Mouse (Mus musculus) heart, adult 2 months (tissue): ENCODE data around the gene Grik3.

ENCODE experiments used
- CTCF ChIP-seq: fragments of 200-600 bp; IDR thresholded peaks from 2 replicates; pipeline ENCODE4 v1.8.1; 2022; ENCODE audit warnings: antibody characterized with exemption, mild to moderate bottlenecking, moderate library complexity
- EP300 ChIP-seq: fragments of 200-500 bp; IDR thresholded peaks from 2 replicates; pipeline ENCODE4 v1.6.1; 2011; ENCODE audit warnings: low read depth, low read length, control low read depth; ENCODE audit not compliant: insufficient read depth
- POLR2A ChIP-seq: fragments of 200-500 bp; IDR thresholded peaks from 2 replicates; pipeline ENCODE4 v1.6.1; 2011; ENCODE audit warnings: mild to moderate bottlenecking, low read depth, low read length, control low read depth; ENCODE audit not compliant: insufficient read depth

DNA sequence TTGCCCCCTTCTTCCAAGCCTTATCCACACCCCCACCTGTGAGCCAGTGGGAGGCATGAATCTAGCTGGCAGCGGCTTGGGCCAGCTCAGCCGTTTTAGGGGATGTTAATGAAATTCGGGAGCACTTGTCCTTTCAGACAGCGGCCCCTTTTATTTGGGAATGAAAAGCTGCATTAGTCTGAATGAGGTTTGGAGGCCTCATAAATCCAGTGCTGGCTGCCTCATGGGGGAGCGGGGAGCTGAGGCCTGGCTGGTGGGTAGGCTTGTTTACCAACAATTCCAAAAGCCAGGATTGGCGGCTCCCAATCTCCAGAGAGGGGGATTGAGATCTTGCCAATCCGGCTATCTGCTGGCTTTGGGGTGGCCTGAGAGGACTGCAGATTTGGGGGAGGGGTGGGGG lies 3.5 kb upstream of the Grik3 start:
- no peak for TF ChIP-seq CTCF
- TF ChIP-seq POLR2A: no peak
- TF ChIP-seq EP300: no peak
